Comparison of ENCODE assay signal across 24 mouse cellular contexts in the genomic region with DNA sequence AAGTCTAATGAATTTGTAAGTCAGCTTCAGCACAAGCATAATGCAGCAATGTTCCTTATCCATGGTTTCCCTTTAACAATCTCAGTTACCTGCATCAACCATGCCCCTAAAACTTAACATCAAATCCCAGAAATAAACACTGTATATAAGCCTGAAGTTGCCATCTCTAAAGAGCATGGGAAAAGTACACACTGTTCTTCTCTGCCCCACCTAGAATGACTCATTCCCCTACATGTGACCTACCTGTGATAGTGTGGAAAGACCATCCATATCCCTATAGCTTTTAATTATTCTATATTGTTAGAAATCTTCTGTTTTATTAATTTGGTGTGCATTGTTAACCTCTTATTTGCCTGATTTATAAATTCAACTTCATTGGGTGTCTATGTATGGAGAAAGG.
"Had no signal": no experiment of that assay in that cellular context is flagged by ENCODE, and none has a peak within 500 bp of the region (broad histone marks: within the 10 kb centered on the region; RNA-seq: fewer than 3 reads in every experiment).

No protein-coding gene starts in this region.

- H3K27me3 ChIP-seq: heart, embryonic 13.5 days; heart, embryonic 15.5 days; hindbrain, embryonic 13.5 days; hindbrain, embryonic 15.5 days; kidney, embryonic 15.5 days; limb, embryonic 12.5 days; liver, embryonic 13.5 days had no signal

- H3K27ac ChIP-seq: heart, adult 2 months; heart, embryonic 13.5 days; heart, embryonic 15.5 days; hindbrain, embryonic 13.5 days; hindbrain, embryonic 15.5 days; hindbrain, postnatal 0 days; kidney, embryonic 15.5 days; kidney, postnatal 0 days; layer of hippocampus, adult 2 months; left cerebral cortex, adult 2 months; limb, embryonic 10.5 days; limb, embryonic 12.5 days; liver, embryonic 13.5 days had no signal

- DNase-seq: gastrocnemius, postnatal 14 days; gastrocnemius, postnatal 36 days; heart, adult 2 months; heart, postnatal 14 days; heart, postnatal 36 days; kidney, adult 18-20 months; kidney, adult 9 months; kidney, postnatal 14 days; kidney, postnatal 4 days; liver; liver, embryonic 13.5 days had no signal

- H3K9me3 ChIP-seq: heart, embryonic 13.5 days; heart, embryonic 15.5 days; hindbrain, embryonic 13.5 days; hindbrain, embryonic 15.5 days; kidney, embryonic 15.5 days; limb, embryonic 10.5 days; limb, embryonic 12.5 days; liver, embryonic 13.5 days had no signal

- H3K9ac ChIP-seq: heart, embryonic 13.5 days; heart, embryonic 15.5 days; hindbrain, embryonic 13.5 days; hindbrain, embryonic 15.5 days; kidney, embryonic 15.5 days; limb, embryonic 12.5 days; liver, embryonic 13.5 days had no signal

- ATAC-seq: hindbrain, postnatal 0 days had no signal

- H3K4me1 ChIP-seq: heart, embryonic 15.5 days; hindbrain, embryonic 13.5 days; hindbrain, embryonic 15.5 days; kidney, embryonic 15.5 days; limb, embryonic 12.5 days; liver, embryonic 13.5 days had no signal

- H3K4me3 ChIP-seq: heart, adult 2 months; heart, embryonic 13.5 days; heart, embryonic 15.5 days; hindbrain, embryonic 13.5 days; hindbrain, embryonic 15.5 days; kidney, embryonic 15.5 days; layer of hippocampus, adult 2 months; left cerebral cortex, adult 2 months; limb, embryonic 10.5 days; limb, embryonic 12.5 days; liver, embryonic 13.5 days had no signal

- H3K36me3 ChIP-seq: heart, embryonic 13.5 days; heart, embryonic 15.5 days; hindbrain, embryonic 13.5 days; hindbrain, embryonic 15.5 days; kidney, embryonic 15.5 days; limb, embryonic 10.5 days; limb, embryonic 12.5 days; liver, embryonic 13.5 days had no signal

- H3K4me2 ChIP-seq: heart, embryonic 11.5 days; heart, embryonic 13.5 days; heart, embryonic 15.5 days; hindbrain, embryonic 13.5 days; hindbrain, embryonic 15.5 days; kidney, embryonic 15.5 days; limb, embryonic 12.5 days; liver, embryonic 11.5 days; liver, embryonic 13.5 days had no signal
